Mouse (Mus musculus) megakaryocyte, embryonic 14.5 days (primary cell): ENCODE data around the gene Acadvl. TPM values are rescaled to one million over a fixed set of nuclear protein-coding genes. Genes with fewer than 3 reads are reported as not detected.
A peak's percentile ranks its signal among the peaks of the same experiment; 100 is the strongest.

Experiments
- H3K27me3 ChIP-seq: replicated peaks from 2 replicates; pipeline ENCODE3; 2012; ENCODE audit warnings: inconsistent platforms
- H3K36me3 ChIP-seq: replicated peaks from 2 replicates; pipeline ENCODE3; 2012; ENCODE audit warnings: low read length, inconsistent platforms, mixed read lengths
- H3K4me1 ChIP-seq: 2 replicates; pipeline ENCODE4 v1.6.1; 2012; ENCODE audit warnings: inconsistent platforms
- H3K4me3 ChIP-seq: replicated peaks from 2 replicates; pipeline ENCODE3; 2012; ENCODE audit warnings: moderate library complexity, mild to moderate bottlenecking, inconsistent platforms
- H3K9me3 ChIP-seq: 2 replicates; pipeline ENCODE4 v1.6.1; 2012; ENCODE audit warnings: inconsistent platforms
- FLI1 ChIP-seq: IDR thresholded peaks from 2 replicates; pipeline ENCODE4 v1.6.1; 2012; ENCODE audit warnings: low read length, inconsistent platforms, mixed read lengths
- GATA1 ChIP-seq: IDR thresholded peaks from 3 replicates; pipeline ENCODE4 v1.6.1; 2012; ENCODE audit warnings: mixed read lengths, low read length, inconsistent platforms, borderline replicate concordance
- polyA plus RNA-seq: library from polyadenylated mRNA; stranded (reverse); fragments of >175 nt; gene quantifications from 2 replicates; pipeline ENCODE4 v1.2.3, GENCODE M21; 2012; ENCODE audit warnings: low replicate concordance; ENCODE audit not compliant: insufficient read depth

The Acadvl gene
- polyA plus RNA-seq, 1 experiment, result 12.7 TPM

DNA sequence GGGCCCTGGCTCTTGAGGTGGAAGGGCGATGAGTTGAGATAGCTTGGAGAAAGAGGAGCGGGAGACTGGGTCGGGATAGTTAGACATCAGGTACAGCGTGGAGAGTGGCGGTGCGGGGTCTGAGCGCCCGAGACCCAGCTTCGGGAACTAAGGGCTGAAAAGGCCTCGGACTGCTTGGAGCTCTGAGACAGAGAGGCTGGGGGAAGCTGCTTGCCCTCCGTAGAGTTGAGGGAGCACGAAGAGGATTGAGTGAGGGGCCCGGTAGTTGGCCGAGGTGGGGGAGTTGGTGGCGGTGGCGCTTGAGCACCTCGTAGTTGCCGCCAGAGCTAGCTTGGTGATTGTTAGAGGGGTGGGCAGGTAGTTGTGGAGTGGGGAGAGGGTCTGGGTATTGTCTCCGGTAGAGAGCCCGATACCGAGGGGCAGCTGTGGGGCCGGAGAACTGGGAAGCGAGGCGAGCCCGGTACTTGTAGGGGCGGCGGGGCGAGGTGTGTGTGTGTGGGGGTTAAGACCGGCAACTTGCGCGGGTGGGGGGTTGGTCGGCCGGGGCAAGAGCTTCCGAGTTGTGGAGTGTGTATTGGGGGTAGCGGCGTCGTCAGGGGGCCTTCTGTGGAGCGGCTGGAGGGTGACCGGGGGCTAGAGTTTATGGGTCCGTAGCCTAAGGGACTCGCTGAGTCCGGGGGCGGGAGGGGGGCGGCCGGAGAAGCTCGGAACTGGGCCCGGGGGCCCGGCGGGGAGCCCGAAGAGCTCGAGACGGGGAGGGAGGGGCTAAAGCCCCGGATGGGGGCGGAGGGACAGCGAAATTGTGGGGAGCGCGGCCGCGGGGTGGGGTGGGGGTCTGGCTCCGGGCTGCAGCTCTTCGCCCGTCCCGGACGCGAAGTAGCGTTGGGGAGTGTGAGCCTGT is 18.8 kb downstream of the Acadvl start:
- no peaks in the 10 kb centered on the region for H3K9me3 ChIP-seq
- H3K36me3 ChIP-seq, result peaks cover 55% of the 10 kb centered on the region
- TF ChIP-seq FLI1 (no peak), GATA1 (no peak)

GRCm38 (mm10) chr11:69995391-69995960 is 19.7 kb downstream of the Acadvl start, which contains the start of gene Phf23:
Gene Phf23, plus strand, starts transcription at chr11:69995777.
- Histone ChIP-seq H3K9me3 (no peaks in the 10 kb centered on the region), H3K36me3 (peaks cover 56% of the 10 kb centered on the region), H3K4me3 (peak within 1 kb of the TSS; percentile 99), H3K27me3 (no peaks in the 10 kb centered on the region), H3K4me1 (peaks cover 61% of the 10 kb centered on the region)
- no peak for TF ChIP-seq GATA1
- peak; percentile 75 for TF ChIP-seq FLI1

More for the DNA sequence above, 18.8 kb downstream of the Acadvl start:
- Histone ChIP-seq H3K27me3 (no peaks in the 10 kb centered on the region), H3K4me1 (peaks cover 66% of the 10 kb centered on the region), H3K4me3 (peak overlapping the region; percentile 99)

GRCm38 (mm10) chr11:69994401-69995090 is 20.7 kb downstream of the Acadvl start:
- Histone ChIP-seq H3K36me3 (peaks cover 57% of the 10 kb centered on the region), H3K4me3 (peak overlapping the region; percentile 99)
- no peak for TF ChIP-seq FLI1
- TF ChIP-seq GATA1, result no peak

DNA sequence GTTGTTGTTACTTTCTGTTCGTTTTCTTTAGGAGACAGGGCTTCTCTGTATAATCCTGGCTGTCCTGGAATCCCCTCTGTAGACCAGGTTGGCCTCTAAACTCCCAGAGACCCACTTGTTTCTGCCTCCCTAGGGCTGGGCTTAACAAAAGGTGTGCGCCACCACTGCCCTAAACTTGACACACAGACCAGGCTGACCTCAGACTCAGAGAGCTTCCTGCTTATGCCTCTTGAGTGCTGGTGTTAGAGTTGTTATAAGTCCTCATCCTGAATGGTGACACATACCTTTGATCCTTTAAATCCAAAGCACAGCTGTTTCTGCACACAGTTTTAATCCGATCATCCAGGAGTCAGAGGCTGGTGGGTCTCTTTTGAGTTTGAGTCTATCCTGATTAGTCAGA is 22.3 kb downstream of the Acadvl start:
- no peaks in the 10 kb centered on the region for H3K27me3 ChIP-seq
- TF ChIP-seq GATA1 (no peak), FLI1 (no peak)
- H3K36me3 ChIP-seq, result peaks cover 57% of the 10 kb centered on the region
- H3K4me1 ChIP-seq, result peaks cover 48% of the 10 kb centered on the region
- H3K4me3 ChIP-seq, result peak overlapping the region; percentile 96
- H3K9me3 ChIP-seq, result no peaks in the 10 kb centered on the region

More at GRCm38 (mm10) chr11:69994401-69995090, 20.7 kb downstream of the Acadvl start:
- peaks cover 60% of the 10 kb centered on the region for H3K4me1 ChIP-seq
- H3K9me3 ChIP-seq, result no peaks in the 10 kb centered on the region
- H3K27me3 ChIP-seq, result no peaks in the 10 kb centered on the region

DNA sequence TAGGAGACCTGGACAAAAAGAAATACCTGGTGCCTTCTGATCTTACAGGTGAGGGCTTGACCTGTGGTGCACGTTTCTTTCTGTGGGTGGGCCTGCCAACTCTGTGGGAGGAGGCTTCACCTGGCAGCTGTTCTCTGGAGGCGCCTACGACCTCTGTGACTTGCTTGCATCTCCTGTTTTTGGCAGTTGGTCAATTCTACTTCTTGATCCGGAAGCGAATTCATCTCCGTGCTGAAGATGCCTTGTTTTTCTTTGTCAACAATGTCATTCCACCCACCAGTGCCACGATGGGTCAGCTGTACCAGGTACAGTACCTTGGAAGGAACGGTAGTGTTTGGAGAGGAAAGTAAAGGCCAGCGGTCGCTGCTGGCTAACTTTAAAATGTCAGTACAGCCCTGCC is 22.8 kb downstream of the Acadvl start:
- Histone ChIP-seq H3K9me3 (no peaks in the 10 kb centered on the region), H3K4me3 (peak overlapping the region; percentile 96), H3K27me3 (no peaks in the 10 kb centered on the region), H3K4me1 (peaks cover 44% of the 10 kb centered on the region), H3K36me3 (peaks cover 57% of the 10 kb centered on the region)
- no peak for TF ChIP-seq GATA1
- TF ChIP-seq FLI1, result no peak

GRCm38 (mm10) chr11:69991711-69992110 is 23.5 kb downstream of the Acadvl start:
- Histone ChIP-seq H3K27me3 (no peaks in the 10 kb centered on the region), H3K4me1 (peaks cover 43% of the 10 kb centered on the region), H3K4me3 (peak overlapping the region; percentile 96), H3K9me3 (no peaks in the 10 kb centered on the region), H3K36me3 (peaks cover 64% of the 10 kb centered on the region)
- TF ChIP-seq GATA1 (no peak), FLI1 (no peak)

DNA sequence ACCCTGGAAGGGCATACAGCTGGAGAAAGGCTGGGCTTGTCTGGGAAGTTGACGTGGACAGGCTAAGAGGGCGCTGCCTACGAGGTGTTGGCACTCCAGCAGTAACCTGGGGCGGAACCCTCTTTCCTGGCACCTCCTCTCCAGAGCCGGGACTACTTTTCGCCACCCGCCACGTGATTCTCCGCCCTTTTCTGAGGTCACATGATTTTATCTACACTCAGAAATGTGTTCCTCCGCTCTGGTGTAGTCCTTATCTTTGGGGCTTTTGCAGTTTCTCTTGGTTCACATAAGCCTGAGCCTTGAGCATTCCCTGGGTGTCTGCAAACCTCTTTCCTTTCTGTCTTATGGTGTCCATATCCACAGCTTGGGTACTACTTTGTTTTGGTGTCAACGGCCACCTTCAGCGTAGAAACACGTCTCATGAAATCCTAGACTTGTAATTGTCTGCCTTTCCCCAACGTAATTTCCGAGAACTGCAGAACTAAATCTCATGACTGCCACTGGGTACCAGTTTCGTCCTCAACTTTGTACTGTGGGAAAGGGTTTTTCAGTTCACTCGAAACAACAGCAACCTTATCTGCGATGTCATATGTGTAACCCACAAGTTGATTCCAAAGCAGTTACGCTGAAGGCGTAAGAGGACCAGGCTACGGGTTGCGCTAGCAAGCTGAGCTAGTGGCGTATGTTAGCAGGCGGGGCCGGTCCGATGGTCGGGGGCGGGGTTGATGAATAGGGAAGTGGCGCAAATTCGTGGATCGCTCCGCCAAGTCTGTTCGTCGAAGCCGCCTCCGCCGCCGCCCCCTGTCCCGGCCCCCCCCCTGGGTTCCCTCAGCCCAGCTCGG is 24.1 kb downstream of the Acadvl start, which contains the start of gene Gabarap:
Gabarap (plus strand) TSS at position 294 of the 842 bp plus-strand sequence.
- H3K9me3 ChIP-seq, result no peaks in the 10 kb centered on the region
- TF ChIP-seq GATA1 (peak; percentile 78; the same call in 1 of the 3 replicates), FLI1 (no peak)
- no peaks in the 10 kb centered on the region for H3K27me3 ChIP-seq
- H3K4me1 ChIP-seq, result peaks cover 43% of the 10 kb centered on the region
- H3K36me3 ChIP-seq, result peaks cover 70% of the 10 kb centered on the region
- H3K4me3 ChIP-seq, result peak within 1 kb of the TSS; percentile 96

- H3K4me3 ChIP-seq, result peak overlapping the region; percentile 7
- peaks cover 77% of the 10 kb centered on the region for H3K36me3 ChIP-seq
- peaks cover 43% of the 10 kb centered on the region for H3K4me1 ChIP-seq
- H3K27me3 ChIP-seq, result no peaks in the 10 kb centered on the region
- no peaks in the 10 kb centered on the region for H3K9me3 ChIP-seq
- TF ChIP-seq FLI1, result no peak
- TF ChIP-seq GATA1, result no peak
Measured at GRCm38 (mm10) chr11:69989949-69990348, 25.3 kb downstream of the Acadvl start.

DNA sequence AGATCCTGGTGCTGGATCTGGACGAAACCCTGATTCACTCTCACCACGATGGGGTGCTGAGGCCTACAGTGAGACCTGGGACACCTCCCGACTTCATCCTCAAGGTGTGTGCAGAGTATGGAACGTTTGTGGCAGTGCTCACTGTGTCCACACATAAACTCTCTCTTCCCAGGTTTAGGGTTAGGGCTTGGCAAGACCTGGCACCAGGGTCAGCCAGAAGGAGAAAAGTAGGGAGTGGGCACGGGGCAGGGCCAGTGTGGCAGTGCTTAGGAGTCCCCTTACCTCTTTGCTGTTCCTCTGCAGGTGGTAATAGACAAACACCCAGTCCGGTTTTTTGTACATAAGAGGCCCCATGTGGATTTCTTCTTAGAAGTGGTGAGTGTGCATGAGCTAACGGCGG is 30.8 kb downstream of the Acadvl start:
- peaks cover 41% of the 10 kb centered on the region for H3K4me1 ChIP-seq
- H3K4me3 ChIP-seq, result no peak overlapping the region
- H3K36me3 ChIP-seq, result peaks cover 64% of the 10 kb centered on the region
- H3K9me3 ChIP-seq, result no peaks in the 10 kb centered on the region
- H3K27me3 ChIP-seq, result no peaks in the 10 kb centered on the region
- TF ChIP-seq GATA1, result no peak
- TF ChIP-seq FLI1, result no peak
